Mouse (Mus musculus): ENCODE results near the gene Fcgr1. TPM values are rescaled to one million over a fixed set of nuclear protein-coding genes. Genes with fewer than 3 reads are reported as not detected.

Fcgr1 gene
- polyA plus RNA-seq, 1 experiment from 2014 or later, result 2.5 TPM

Small RNA genes within 50 kb of the gene (microRNA-seq; reads per million reads assigned to microRNA genes)
- not detected for gene Gm47311
- not detected for gene Gm47313

Other genes with a start within 250 kb of the Fcgr1 start
- gene Vps45, start 235.5 kb downstream of the Fcgr1 start, polyA plus RNA-seq (2015; fragmentation: Nextera tagmentation; extraction: Ambion mirVana), result 34.6 and 39.4 TPM in 2 replicates
- gene Otud7b, start 189.4 kb downstream of the Fcgr1 start, polyA plus RNA-seq (2015; fragmentation: Nextera tagmentation; extraction: Ambion mirVana), result 18.6 and 21.4 TPM in 2 replicates
- gene Mtmr11, start 132.0 kb downstream of the Fcgr1 start, polyA plus RNA-seq (2015; fragmentation: Nextera tagmentation; extraction: Ambion mirVana), result 8.7 and 9.4 TPM in 2 replicates
- gene Sf3b4, start 121.6 kb downstream of the Fcgr1 start, polyA plus RNA-seq (2015; fragmentation: Nextera tagmentation; extraction: Ambion mirVana), result 91.8 and 92.8 TPM in 2 replicates
- gene Sv2a, start 112.8 kb downstream of the Fcgr1 start, polyA plus RNA-seq (2015; fragmentation: Nextera tagmentation; extraction: Ambion mirVana), result 11.6 and 13.9 TPM in 2 replicates
- gene Bola1, start 74.3 kb downstream of the Fcgr1 start, polyA plus RNA-seq (2015; fragmentation: Nextera tagmentation; extraction: Ambion mirVana), result 40.0 and 43.5 TPM in 2 replicates
- gene Hist2h2ab, start 74.1 kb downstream of the Fcgr1 start, polyA plus RNA-seq (2015; fragmentation: Nextera tagmentation; extraction: Ambion mirVana), result not detected in 2 replicates
- gene Hist2h2ac, start 73.1 kb downstream of the Fcgr1 start, polyA plus RNA-seq (2015; fragmentation: Nextera tagmentation; extraction: Ambion mirVana), result 5.0 and 6.4 TPM in 2 replicates
- gene Hist2h2be, start 72.8 kb downstream of the Fcgr1 start, polyA plus RNA-seq (2015; fragmentation: Nextera tagmentation; extraction: Ambion mirVana), result 7.8 and 9.4 TPM in 2 replicates
- gene Hist2h3c2, start 54.8 kb downstream of the Fcgr1 start, polyA plus RNA-seq (2015; fragmentation: Nextera tagmentation; extraction: Ambion mirVana), result 2.7 and 3.8 TPM in 2 replicates
- gene Hist2h2aa2, start 53.7 kb downstream of the Fcgr1 start, polyA plus RNA-seq (2015; fragmentation: Nextera tagmentation; extraction: Ambion mirVana), result 37.9 and 41.1 TPM in 2 replicates
- gene Hist2h2aa1, start 48.5 kb downstream of the Fcgr1 start, polyA plus RNA-seq (2015; fragmentation: Nextera tagmentation; extraction: Ambion mirVana), result 11.8 and 12.6 TPM in 2 replicates
- 0.76 and 1.2 TPM in 2 replicates for gene Hist2h3c1, start 47.3 kb downstream of the Fcgr1 start, polyA plus RNA-seq (2015; fragmentation: Nextera tagmentation; extraction: Ambion mirVana)
- 2.4 and 5.8 TPM in 2 replicates for gene Hist2h4, start 30.7 kb downstream of the Fcgr1 start, polyA plus RNA-seq (2015; fragmentation: Nextera tagmentation; extraction: Ambion mirVana)
- gene Hist2h3b, start 25.3 kb downstream of the Fcgr1 start, polyA plus RNA-seq (2015; fragmentation: Nextera tagmentation; extraction: Ambion mirVana), result 17.2 and 25.2 TPM in 2 replicates
- gene Hist2h2bb, start 24.2 kb downstream of the Fcgr1 start, polyA plus RNA-seq (2015; fragmentation: Nextera tagmentation; extraction: Ambion mirVana), result 3.7 and 4.1 TPM in 2 replicates
- 1.3 and 1.5 TPM in 2 replicates for gene BC107364, start 158.3 kb upstream of the Fcgr1 start, polyA plus RNA-seq (2015; fragmentation: Nextera tagmentation; extraction: Ambion mirVana)
- gene Hfe2, start 231.2 kb upstream of the Fcgr1 start, polyA plus RNA-seq (2015; fragmentation: Nextera tagmentation; extraction: Ambion mirVana), result 8.5 and 10.9 TPM in 2 replicates